Mouse (Mus musculus): ENCODE measurements around the gene Synj1.

DNA sequence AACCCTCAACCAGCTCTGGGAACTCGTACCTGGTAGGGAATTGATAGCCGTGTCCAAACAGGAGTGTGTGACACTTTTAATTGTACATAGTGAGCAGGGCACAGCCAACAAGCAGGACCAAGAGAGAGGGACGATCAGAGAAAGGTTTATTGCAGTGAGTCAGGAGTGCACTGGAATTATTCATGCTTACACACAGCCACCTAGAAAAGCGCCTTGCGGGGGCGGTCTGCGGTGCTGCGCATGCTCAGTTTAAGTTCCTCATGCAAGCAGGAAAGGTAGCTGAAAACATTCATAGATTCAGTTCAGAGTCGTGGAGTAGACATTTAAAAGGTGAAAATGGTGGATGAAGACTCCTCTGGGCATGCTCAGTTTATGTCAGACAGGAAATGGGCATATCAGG is 120.4 kb downstream of the Synj1 start:
- TF ChIP-seq CTCF (IDR thresholded peaks at IDR 0.05; ENCODE audit: low read depth): no peak
- TF ChIP-seq EP300 (optimal IDR thresholded peaks at IDR 0.05): no peak
